Mouse (Mus musculus): ENCODE measurements around the gene Synj2. TPM values are rescaled to one million over a fixed set of nuclear protein-coding genes. Genes with fewer than 3 reads are reported as not detected.
"Not testable (repeated sequence)": the region's sequence is repeated elsewhere in the genome, so short reads cannot be mapped to it uniquely, and the experiment has no call there.

Synj2 gene
- total RNA-seq, 4 experiments from 2014 or later, result 61.3 to 82.7 (median 71.8) TPM

GRCm38 (mm10) chr17:5999039-5999543, 58.0 kb downstream of the Synj2 start:
- DNase-seq (ENCODE audit: low spot score in 2 of 2), result no peak

DNA sequence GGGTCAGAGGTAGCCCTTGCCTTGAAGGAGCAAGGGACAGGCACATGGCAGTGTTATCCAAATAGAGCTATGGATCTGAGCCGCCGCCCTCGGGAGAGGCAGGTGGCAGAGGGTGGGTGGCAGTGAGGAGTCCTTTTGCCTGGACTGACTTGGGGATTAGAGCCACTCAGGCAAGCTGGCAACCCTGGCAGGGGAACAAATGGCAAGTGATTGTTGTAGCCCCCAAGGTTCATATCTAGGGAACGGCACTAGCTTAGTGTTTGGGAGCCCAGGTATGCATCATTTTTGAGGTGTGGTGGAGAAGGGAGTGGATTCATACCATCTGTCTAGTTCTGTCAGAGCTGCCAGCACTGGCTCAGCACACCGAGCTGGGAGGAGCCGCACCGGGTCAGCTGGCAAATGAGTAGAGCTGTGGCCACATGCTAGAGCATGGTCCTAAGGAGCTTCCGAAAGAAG, 59.8 kb downstream of the Synj2 start:
- DNase-seq (ENCODE audit: low spot score in 2 of 2), result no peak

- DNase-seq (ENCODE audit: low spot score in 2 of 2), result no peak
Observed at GRCm38 (mm10) chr17:6001389-6001788, 60.3 kb downstream of the Synj2 start.

DNA sequence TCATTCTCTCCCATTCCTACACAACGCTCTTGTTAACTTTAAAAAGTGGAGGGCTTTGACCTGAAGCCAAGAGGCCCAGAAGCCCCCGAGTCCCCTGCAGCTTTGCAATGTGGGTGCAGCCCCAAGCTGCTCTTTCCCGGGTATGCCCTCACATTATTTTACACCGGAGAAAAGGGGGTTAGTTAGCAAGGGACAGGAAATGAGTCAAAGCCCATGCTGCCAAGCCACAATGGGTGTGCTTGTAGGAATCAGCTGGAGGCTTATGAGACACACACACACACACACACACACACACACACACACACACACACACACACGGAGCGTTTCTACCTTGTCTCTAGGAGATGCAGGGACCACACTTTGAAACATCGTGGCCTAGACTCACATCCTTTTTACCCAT, 60.8 kb downstream of the Synj2 start:
- no peak for DNase-seq (ENCODE audit: low spot score in 2 of 2)

- no peak for DNase-seq (ENCODE audit: low spot score in 2 of 2)
Observed at GRCm38 (mm10) chr17:6002563-6002962, 61.5 kb downstream of the Synj2 start.

GRCm38 (mm10) chr17:6003661-6004060, 62.6 kb downstream of the Synj2 start:
- no peak for DNase-seq (ENCODE audit: low spot score in 2 of 2)

DNA sequence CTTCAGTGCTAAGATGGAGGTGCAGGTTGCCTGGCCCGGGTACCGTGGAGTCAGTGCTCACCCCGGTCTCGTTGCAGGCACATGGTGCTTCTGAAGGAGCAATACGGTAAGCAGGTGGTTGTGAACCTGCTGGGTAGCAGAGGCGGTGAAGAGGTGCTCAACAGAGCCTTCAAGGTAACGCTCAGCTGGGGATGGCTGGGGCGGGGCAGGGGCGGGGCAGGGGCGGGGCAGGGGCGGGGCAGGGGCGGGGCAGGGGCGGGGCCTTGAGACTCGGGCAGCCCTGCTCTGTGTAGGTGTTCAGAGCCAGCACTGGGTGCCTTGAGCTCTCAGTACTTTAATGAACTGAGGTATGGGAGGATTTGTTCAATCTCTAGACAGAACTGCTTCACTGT, 64.2 kb downstream of the Synj2 start:
- DNase-seq (ENCODE audit: low spot score in 2 of 2), result no peak

GRCm38 (mm10) chr17:6005638-6006471, 64.8 kb downstream of the Synj2 start:
- DNase-seq (ENCODE audit: low spot score in 2 of 2), result peak; percentile 62 to 74

GRCm38 (mm10) chr17:6007101-6007780, 66.2 kb downstream of the Synj2 start:
- DNase-seq (ENCODE audit: low spot score in 2 of 2), result no peak

DNA sequence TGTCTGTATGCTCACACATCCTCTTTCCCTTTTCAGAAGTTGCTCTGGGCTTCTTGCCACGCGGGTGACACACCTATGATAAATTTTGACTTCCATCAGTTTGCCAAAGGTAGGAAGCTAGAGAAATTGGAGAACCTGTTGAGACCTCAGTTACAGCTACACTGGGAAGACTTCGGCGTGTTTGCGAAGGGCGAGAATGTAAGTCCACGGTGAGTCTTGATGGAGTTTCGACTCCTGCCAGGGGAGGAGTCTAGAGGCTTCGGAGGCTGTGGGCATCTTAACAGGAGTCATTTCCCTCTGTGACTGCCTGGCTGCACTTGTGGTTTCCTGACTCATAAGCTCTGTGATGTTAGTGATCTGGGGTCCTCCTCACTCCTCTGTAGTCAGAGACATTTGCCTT, 66.8 kb downstream of the Synj2 start:
- no peak for DNase-seq (ENCODE audit: low spot score in 2 of 2)

- DNase-seq (ENCODE audit: low spot score in 2 of 2), result no peak
Observed at GRCm38 (mm10) chr17:6008590-6008989, 67.5 kb downstream of the Synj2 start.

GRCm38 (mm10) chr17:6009606-6010005, 68.5 kb downstream of the Synj2 start:
- DNase-seq (ENCODE audit: low spot score in 2 of 2), result no peak

DNA sequence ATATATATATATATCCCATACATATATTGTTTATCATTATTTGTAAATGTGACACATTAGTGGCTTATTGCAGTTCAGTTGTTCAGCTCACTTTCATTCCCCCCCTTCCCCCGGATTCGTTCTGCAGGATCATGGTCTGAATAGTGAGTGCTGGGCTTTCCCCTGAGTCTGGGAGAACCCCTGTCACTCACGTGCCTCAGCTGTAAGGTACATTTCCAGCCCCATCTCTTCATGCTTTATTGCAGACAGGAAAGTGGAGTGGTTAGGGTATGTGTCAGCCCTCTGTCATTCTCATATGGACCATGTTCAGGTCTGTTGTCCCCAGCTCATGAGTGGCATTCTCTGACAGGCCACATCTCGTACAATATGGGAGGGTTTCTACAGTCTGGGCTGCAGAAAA, 72.0 kb downstream of the Synj2 start:
- no peak for DNase-seq (ENCODE audit: low spot score in 2 of 2)

- no peak for DNase-seq (ENCODE audit: low spot score in 2 of 2)
Observed at GRCm38 (mm10) chr17:6014985-6015384, 73.9 kb downstream of the Synj2 start.

DNA sequence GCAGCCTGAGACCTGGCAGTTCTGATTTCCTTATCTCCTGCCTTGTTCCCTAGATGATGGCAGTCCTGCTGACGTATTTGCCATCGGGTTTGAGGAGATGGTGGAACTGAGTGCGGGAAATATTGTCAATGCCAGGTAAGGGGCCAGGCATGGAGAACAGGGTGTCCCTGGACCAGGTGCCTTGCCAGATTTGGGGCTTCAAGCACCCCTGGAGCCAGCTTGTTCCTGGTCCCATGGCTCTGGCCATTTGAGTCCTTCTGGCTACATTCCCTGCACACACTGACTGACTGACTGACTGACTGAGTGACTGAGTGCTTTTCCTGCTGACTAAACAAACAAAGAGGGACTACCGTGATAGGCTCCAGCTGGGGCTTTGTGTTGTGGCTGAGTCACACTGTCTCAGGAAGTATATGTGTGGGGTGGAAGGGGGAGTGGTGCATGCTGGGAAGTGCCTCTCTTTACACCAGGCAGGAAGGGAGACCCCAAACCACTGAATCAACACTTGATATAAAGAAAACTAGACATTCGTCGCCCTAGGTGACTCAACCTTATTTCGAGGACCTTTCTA, 75.2 kb downstream of the Synj2 start:
- DNase-seq (ENCODE audit: low spot score in 2 of 2), result no peak

DNA sequence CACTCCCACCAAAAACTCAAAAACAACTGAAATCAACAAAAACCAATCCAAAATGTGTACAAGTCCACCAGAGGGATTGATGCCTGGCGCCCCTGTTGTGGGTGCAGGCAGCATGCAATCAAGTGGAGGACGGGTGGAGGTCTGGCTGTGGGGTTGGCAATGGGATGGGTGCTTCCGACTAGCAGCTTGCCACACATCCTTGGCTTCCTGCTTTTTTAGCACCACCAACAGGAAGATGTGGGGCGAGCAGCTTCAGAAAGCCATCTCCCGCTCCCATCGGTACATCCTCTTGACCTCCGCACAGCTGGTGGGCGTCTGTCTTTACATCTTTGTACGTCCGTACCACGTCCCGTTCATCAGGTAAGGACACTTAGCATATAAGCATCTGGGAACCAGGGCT, 76.2 kb downstream of the Synj2 start:
- no peak for DNase-seq (ENCODE audit: low spot score in 2 of 2)

- DNase-seq (ENCODE audit: low spot score in 2 of 2), result no peak
Observed at GRCm38 (mm10) chr17:6018348-6018747, 77.3 kb downstream of the Synj2 start.

DNA sequence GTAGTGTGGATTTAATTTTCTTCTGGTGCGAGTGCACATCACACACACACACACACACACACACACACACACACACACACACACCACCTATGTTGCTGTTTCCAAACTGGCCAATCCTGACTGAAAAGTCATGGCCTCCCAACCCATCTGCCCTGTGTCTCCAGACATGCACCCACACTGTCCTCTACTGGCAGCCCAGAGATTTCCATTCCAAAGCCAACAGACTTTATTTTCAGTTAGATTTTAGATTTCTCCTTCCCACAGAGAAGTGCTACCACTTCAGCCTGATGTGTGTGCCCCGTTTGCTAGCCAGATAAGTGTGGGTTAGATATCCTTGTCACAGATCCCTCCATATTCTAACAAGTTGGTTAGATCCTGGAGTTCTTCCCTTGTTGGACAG, 78.7 kb downstream of the Synj2 start:
- DNase-seq (ENCODE audit: low spot score in 2 of 2), result no peak

DNA sequence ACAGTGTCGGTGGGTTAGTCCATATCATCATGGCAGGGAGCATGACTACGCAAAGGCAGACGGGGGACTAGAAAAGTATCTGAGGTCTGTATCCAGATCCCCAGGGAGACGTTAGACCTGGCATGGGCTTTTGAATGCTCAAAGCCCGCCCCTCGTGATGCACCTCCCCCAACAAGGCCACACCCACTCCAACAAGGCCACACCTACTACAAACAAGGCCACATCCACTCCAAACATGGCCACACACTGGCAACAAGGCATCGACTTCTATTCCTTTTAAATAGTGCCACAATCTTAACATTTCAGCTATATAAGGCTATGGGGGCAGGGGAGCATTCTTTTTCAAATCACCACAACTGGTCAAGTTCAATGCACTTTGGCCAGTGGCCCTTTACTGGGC, 79.6 kb downstream of the Synj2 start:
- no peak for DNase-seq (ENCODE audit: low spot score in 2 of 2)

DNA sequence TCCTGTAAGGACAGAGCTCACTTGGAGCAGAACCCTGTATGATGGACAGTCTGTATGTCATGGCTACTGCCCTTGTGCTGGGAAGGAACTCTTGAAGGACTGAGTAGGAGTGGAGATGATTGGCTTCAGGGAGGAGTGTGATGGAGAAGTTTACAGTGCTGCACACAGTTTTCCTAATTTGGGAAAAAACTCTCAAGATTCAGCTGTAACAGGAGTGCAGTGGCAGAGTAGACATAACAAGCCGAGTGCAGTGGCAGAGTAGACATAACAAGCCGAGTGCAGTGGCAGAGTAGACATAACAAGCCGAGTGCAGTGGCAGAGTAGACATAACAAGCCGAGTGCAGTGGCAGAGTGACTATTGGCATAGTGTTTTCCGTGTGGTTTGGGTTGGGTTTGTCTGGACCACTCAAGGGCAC, 80.3 kb downstream of the Synj2 start:
- DNase-seq (ENCODE audit: low spot score in 2 of 2), result not testable (repeated sequence)

GRCm38 (mm10) chr17:6025831-6026230, 84.8 kb downstream of the Synj2 start:
- DNase-seq (ENCODE audit: low spot score in 2 of 2), result no peak

DNA sequence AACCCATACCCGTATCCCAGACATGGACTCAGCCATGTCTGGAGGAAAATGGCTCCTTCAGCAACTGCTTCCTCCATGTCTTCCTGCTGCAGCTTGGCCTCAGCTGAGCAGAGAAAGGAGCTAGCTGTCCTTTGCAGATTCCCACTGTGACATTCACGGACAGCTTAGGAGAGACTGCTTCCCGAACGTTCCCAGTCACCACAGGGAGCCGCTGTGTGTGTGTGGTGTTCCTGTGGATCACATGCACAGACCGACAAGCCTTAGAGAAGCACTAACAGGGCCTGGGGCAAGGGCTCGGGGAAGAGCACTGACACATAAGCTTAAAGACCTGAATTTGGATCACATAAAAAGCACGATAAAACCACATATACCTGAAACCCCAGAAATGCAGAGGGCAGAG, 94.6 kb downstream of the Synj2 start:
- DNase-seq (ENCODE audit: low spot score in 2 of 2), result no peak
